Mouse (Mus musculus): ENCODE data around the gene Sema4d.

The Sema4d gene

GRCm38 (mm10) chr13:51753802-51754444 is 39.6 kb downstream of the Sema4d start:
- DNase-seq (ENCODE audit: low spot score): no peak

- peak; percentile 33 for DNase-seq (ENCODE audit: low spot score)
These were observed 40.4 kb downstream of the Sema4d start for GRCm38 (mm10) chr13:51753168-51753465.

- peak; percentile 39 for DNase-seq (ENCODE audit: low spot score)
These were observed 41.0 kb downstream of the Sema4d start for GRCm38 (mm10) chr13:51752346-51753167.

- no peak for DNase-seq (ENCODE audit: low spot score)
These were observed 43.8 kb downstream of the Sema4d start for GRCm38 (mm10) chr13:51749578-51750345.

GRCm38 (mm10) chr13:51748009-51748552 is 45.5 kb downstream of the Sema4d start:
- no peak for DNase-seq (ENCODE audit: low spot score)

GRCm38 (mm10) chr13:51747069-51747468 is 46.5 kb downstream of the Sema4d start:
- DNase-seq (ENCODE audit: low spot score): no peak

GRCm38 (mm10) chr13:51745862-51746261 is 47.7 kb downstream of the Sema4d start:
- DNase-seq (ENCODE audit: low spot score): no peak

- DNase-seq (ENCODE audit: low spot score): no peak
These were observed 49.7 kb downstream of the Sema4d start for GRCm38 (mm10) chr13:51743855-51744254.

GRCm38 (mm10) chr13:51742551-51743052 is 50.9 kb downstream of the Sema4d start:
- no peak for DNase-seq (ENCODE audit: low spot score)

- no peak for DNase-seq (ENCODE audit: low spot score)
These were observed 52.8 kb downstream of the Sema4d start for GRCm38 (mm10) chr13:51740776-51741175.

- no peak for DNase-seq (ENCODE audit: low spot score)
These were observed 53.8 kb downstream of the Sema4d start for GRCm38 (mm10) chr13:51739713-51740112.

GRCm38 (mm10) chr13:51738531-51739117 is 54.9 kb downstream of the Sema4d start:
- DNase-seq (ENCODE audit: low spot score): no peak

GRCm38 (mm10) chr13:51737949-51738513 is 55.5 kb downstream of the Sema4d start:
- DNase-seq (ENCODE audit: low spot score): no peak

GRCm38 (mm10) chr13:51737033-51737948 is 56.3 kb downstream of the Sema4d start:
- DNase-seq (ENCODE audit: low spot score): no peak

- DNase-seq (ENCODE audit: low spot score): no peak
These were observed 57.3 kb downstream of the Sema4d start for GRCm38 (mm10) chr13:51736007-51736911.

GRCm38 (mm10) chr13:51734556-51734955 is 59.0 kb downstream of the Sema4d start:
- DNase-seq (ENCODE audit: low spot score): no peak

GRCm38 (mm10) chr13:51732097-51732664 is 61.4 kb downstream of the Sema4d start:
- DNase-seq (ENCODE audit: low spot score): no peak

GRCm38 (mm10) chr13:51731474-51731873 is 62.1 kb downstream of the Sema4d start:
- DNase-seq (ENCODE audit: low spot score): no peak

GRCm38 (mm10) chr13:51729887-51730361 is 63.6 kb downstream of the Sema4d start:
- peak; percentile 79 for DNase-seq (ENCODE audit: low spot score)

Data from embryo, embryonic 10 days (tissue).